Mouse (Mus musculus): ENCODE data around the gene Taok2.

DNA sequence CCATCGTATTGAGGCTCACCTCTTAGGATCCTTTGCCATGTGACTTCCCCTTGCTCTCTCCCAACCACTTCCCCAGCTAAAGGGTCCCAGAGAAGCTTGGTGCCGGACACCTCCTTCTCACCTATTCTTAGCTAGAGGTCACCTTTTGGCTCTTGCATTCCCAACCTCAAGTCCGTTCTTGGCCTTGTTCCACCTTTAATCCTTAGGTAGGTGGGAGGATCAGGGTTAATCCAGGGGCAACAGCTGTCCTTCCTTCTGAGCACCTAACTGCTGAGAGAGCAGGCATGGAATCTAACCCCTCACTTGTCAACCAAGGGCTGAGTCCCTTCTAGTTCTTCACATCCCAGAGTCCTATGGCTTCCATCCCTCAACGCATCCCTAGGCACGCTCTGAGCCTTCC lies 58.6 kb downstream of the Taok2 start:
- TF ChIP-seq POLR2A (IDR thresholded peaks at IDR 0.05; ENCODE audit: low read depth, low read length), result no peak
- no peak for TF ChIP-seq CTCF (IDR thresholded peaks at IDR 0.05; ENCODE audit: borderline replicate concordance, insufficient read depth, low read length)
